In the genomic region with DNA sequence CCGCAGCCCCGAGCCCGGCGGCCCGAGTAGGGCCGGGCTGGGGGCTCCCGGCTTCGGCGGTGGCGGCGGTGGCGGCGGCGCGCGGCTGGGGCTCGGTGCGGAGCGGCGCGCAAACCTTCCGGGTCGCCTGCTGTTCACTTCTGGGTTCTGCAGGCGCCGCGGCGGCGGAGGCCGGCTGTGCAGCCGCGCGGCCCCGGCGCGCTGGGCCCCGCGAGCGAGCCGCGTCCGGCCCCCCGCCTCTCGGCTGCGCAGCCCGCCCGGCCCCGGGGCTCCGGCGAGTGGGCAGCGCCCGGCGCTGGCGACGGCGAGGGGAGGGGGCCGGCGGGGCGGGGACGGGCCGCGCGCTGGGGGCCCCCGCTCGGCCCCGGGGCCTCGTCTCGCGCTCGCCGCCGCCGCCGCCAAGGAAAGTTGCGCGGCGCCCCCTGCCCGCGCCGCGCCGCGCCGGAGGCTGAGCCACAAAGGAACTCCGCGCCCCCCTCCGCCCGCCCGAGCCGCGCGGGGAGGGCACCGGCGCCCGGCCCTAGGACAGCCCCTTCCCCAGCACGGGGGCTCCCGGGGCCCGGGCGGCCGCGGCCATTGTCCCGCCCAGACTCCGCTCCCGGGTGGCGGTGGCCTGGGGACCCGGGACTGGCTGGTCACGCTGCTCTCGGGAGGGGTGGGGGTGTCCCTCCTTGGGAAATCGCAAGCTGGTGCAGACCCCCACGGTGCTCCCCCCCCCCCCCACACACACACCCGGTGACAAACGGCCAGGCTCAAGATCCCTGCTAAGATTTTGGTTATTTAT, we compare ENCODE assay signal across 8 mouse cellular contexts. TPM values are rescaled to one million over a fixed set of nuclear protein-coding genes. Genes with fewer than 3 reads are reported as not detected.
DNase-seq lines count a peak whose midpoint lies in the region; ATAC-seq and TF ChIP-seq lines count a peak whose summit lies in the region.

A gene (minus strand): TSS at position 3 of the 784 bp plus-strand sequence.

- H3K4me3 ChIP-seq in brown adipose tissue, adult 24 weeks (ENCODE audit: insufficient read depth, low read depth, low read length) = peak within 1 kb of the TSS; percentile 91
- H3K4me3 ChIP-seq in forebrain, postnatal 0 days (ENCODE audit: low read depth, low read length) = peak within 1 kb of the TSS; percentile 91
- H3K4me3 ChIP-seq in hindbrain, embryonic 15.5 days = peak within 1 kb of the TSS; percentile 78
- H3K4me3 ChIP-seq in limb, embryonic 14.5 days (replicated peaks; ENCODE audit: low read length) = peak within 1 kb of the TSS; percentile 64
- peak within 1 kb of the TSS; percentile 72 for H3K4me3 ChIP-seq in midbrain, postnatal 0 days (ENCODE audit: low read depth, low read length)

- H3K9ac ChIP-seq in forebrain, postnatal 0 days = peak within 1 kb of the TSS; percentile 81
- peak within 1 kb of the TSS; percentile 91 for H3K9ac ChIP-seq in hindbrain, embryonic 15.5 days
- peak within 1 kb of the TSS; percentile 98 for H3K9ac ChIP-seq in limb, embryonic 14.5 days (ENCODE audit: low read depth, low read length, severe bottlenecking)
- H3K9ac ChIP-seq in midbrain, postnatal 0 days (replicated peaks; ENCODE audit: low read length, poor library complexity, severe bottlenecking) = peak within 1 kb of the TSS; percentile 95

- H3K36me3 ChIP-seq in forebrain, postnatal 0 days (ENCODE audit: insufficient read depth) = no peaks in the 10 kb centered on the region
- H3K36me3 ChIP-seq in hindbrain, embryonic 15.5 days = no peaks in the 10 kb centered on the region
- peaks cover 7% of the 10 kb centered on the region; the same call in 1 of the 2 replicates for H3K36me3 ChIP-seq in limb, embryonic 14.5 days (ENCODE audit: control insufficient read depth, insufficient read depth, low read length)
- no peaks in the 10 kb centered on the region for H3K36me3 ChIP-seq in midbrain, postnatal 0 days (ENCODE audit: insufficient read depth, low read length)

- peak within 1 kb of the TSS; percentile 94 for H3K4me2 ChIP-seq in forebrain, postnatal 0 days (ENCODE audit: low read depth)
- peak within 1 kb of the TSS; percentile 90 for H3K4me2 ChIP-seq in hindbrain, embryonic 15.5 days
- H3K4me2 ChIP-seq in limb, embryonic 14.5 days (replicated peaks; ENCODE audit: low read depth, low read length, severe bottlenecking) = peak within 1 kb of the TSS; percentile 74
- H3K4me2 ChIP-seq in midbrain, postnatal 0 days (ENCODE audit: low read depth, low read length, poor library complexity, severe bottlenecking) = peak within 1 kb of the TSS; percentile 97

- no peak for TF ChIP-seq CTCF in forebrain, postnatal 0 days (IDR thresholded peaks at IDR 0.05; ENCODE audit: low read depth)
- no peak for TF ChIP-seq CTCF in midbrain, postnatal 0 days (IDR thresholded peaks at IDR 0.05)

- WGBS in forebrain, postnatal 0 days = under 1% methylated on average over 43 of the region's 111 CpGs
- WGBS in hindbrain, embryonic 15.5 days = 0% methylated on average over 47 of the region's 111 CpGs
- under 1% methylated on average over 16 of the region's 111 CpGs for WGBS in limb, embryonic 14.5 days
- 1% methylated on average over 41 of the region's 111 CpGs for WGBS in midbrain, postnatal 0 days

- no peaks in the 10 kb centered on the region for H3K9me3 ChIP-seq in forebrain, postnatal 0 days (ENCODE audit: low read length)
- no peaks in the 10 kb centered on the region for H3K9me3 ChIP-seq in hindbrain, embryonic 15.5 days
- no peaks in the 10 kb centered on the region for H3K9me3 ChIP-seq in limb, embryonic 14.5 days (ENCODE audit: control insufficient read depth, low read length)
- no peaks in the 10 kb centered on the region for H3K9me3 ChIP-seq in midbrain, postnatal 0 days (ENCODE audit: low read length)

- no peak for TF ChIP-seq POLR2A in limb, embryonic 14.5 days (IDR thresholded peaks at IDR 0.05; ENCODE audit: borderline replicate concordance, extremely low read depth, insufficient read depth, insufficient read length)

- peak; percentile 76 for ATAC-seq in forebrain, postnatal 0 days
- ATAC-seq in hindbrain, embryonic 15.5 days (ENCODE audit: low FRiP score, low read depth) = peak; percentile 57
- peak; percentile 61 for ATAC-seq in limb, embryonic 14.5 days (ENCODE audit: low FRiP score, low read depth)
- peak; percentile 55 for ATAC-seq in midbrain, postnatal 0 days (ENCODE audit: low FRiP score)

- DNase-seq in layer of hippocampus, adult 8-10 months (ENCODE audit: low spot score in 2 of 2) = no peak
- no peak for DNase-seq in layer of hippocampus, adult 9-10 months (ENCODE audit: low spot score)
- peak; percentile 70 for DNase-seq in forebrain, postnatal 0 days
- DNase-seq in limb, embryonic 14.5 days (ENCODE audit: low spot score) = peak; percentile 32
- DNase-seq in midbrain, postnatal 0 days (ENCODE audit: low spot score) = peak; percentile 58
- DNase-seq in testis, postnatal 10 days (ENCODE audit: low spot score) = peak; percentile 73

- H3K27ac ChIP-seq in brown adipose tissue, adult 24 weeks (replicated peaks; ENCODE audit: low read depth, low read length) = peak within 1 kb of the TSS; percentile 52; the same call in 1 of the 2 replicates
- H3K27ac ChIP-seq in forebrain, postnatal 0 days (ENCODE audit: low read depth, low read length) = peak within 1 kb of the TSS; percentile 97
- H3K27ac ChIP-seq in hindbrain, embryonic 15.5 days (replicated peaks) = peak within 1 kb of the TSS; percentile 95
- H3K27ac ChIP-seq in limb, embryonic 14.5 days (replicated peaks; ENCODE audit: low read depth, low read length) = peak within 1 kb of the TSS; percentile 98
- H3K27ac ChIP-seq in midbrain, postnatal 0 days (ENCODE audit: low read depth, low read length) = peak within 1 kb of the TSS; percentile 85

- peaks cover 10% of the 10 kb centered on the region for H3K4me1 ChIP-seq in brown adipose tissue, adult 24 weeks (ENCODE audit: control insufficient read depth, insufficient read depth, insufficient read length, low read length)
- H3K4me1 ChIP-seq in forebrain, postnatal 0 days (ENCODE audit: insufficient read depth) = peaks cover 17% of the 10 kb centered on the region
- peaks cover 47% of the 10 kb centered on the region for H3K4me1 ChIP-seq in hindbrain, embryonic 15.5 days (replicated peaks)
- H3K4me1 ChIP-seq in limb, embryonic 14.5 days (ENCODE audit: control insufficient read depth, insufficient read depth, low read length) = peaks cover 35% of the 10 kb centered on the region
- peaks cover 20% of the 10 kb centered on the region for H3K4me1 ChIP-seq in midbrain, postnatal 0 days (ENCODE audit: insufficient read depth, low read length)

- H3K27me3 ChIP-seq in forebrain, postnatal 0 days (ENCODE audit: insufficient read depth, low read length) = no peaks in the 10 kb centered on the region
- H3K27me3 ChIP-seq in hindbrain, embryonic 15.5 days = no peaks in the 10 kb centered on the region
- no peaks in the 10 kb centered on the region for H3K27me3 ChIP-seq in limb, embryonic 14.5 days (ENCODE audit: control insufficient read depth, insufficient read depth, low read length)
- H3K27me3 ChIP-seq in midbrain, postnatal 0 days (ENCODE audit: insufficient read depth, low read length) = no peaks in the 10 kb centered on the region

RNA-seq across cellular contexts. Expression of the gene that starts here (rescaled TPM):
- total RNA-seq in layer of hippocampus, adult 8-10 months (2022) = 10 to 100 TPM; 22.1 to 28.3 (median 25.5) TPM
- polyA plus RNA-seq in brown adipose tissue, adult 24 weeks (2012; ENCODE audit: insufficient read depth, insufficient read length, missing spikeins) = 6.6 and 8.2 TPM in 2 replicates
- 23.2 and 26.9 TPM in 2 replicates for total RNA-seq in forebrain, postnatal 0 days (2014; rRNA removed)
- 26.6 and 29.8 TPM in 2 replicates for polyA plus RNA-seq in forebrain, postnatal 0 days (2015; fragmentation: Nextera tagmentation; extraction: Ambion mirVana)
- polyA plus RNA-seq in hindbrain, embryonic 15.5 days (2015; fragmentation: Nextera tagmentation; extraction: Ambion mirVana) = 33.6 and 36.7 TPM in 2 replicates
- 87.2 and 131 TPM in 2 replicates for polyA plus RNA-seq in limb, embryonic 14.5 days (2012; rRNA removed)
- polyA plus RNA-seq in limb, embryonic 14.5 days (2014; fragmentation: Nextera tagmentation; extraction: Ambion mirVana) = 38.7 and 47.4 TPM in 2 replicates
- total RNA-seq in midbrain, postnatal 0 days (2014; rRNA removed) = 26.7 and 33.3 TPM in 2 replicates
- polyA plus RNA-seq in midbrain, postnatal 0 days (2015; fragmentation: Nextera tagmentation; extraction: Ambion mirVana) = 24.8 and 27.0 TPM in 2 replicates

Comparison
In these comparisons a context has a peak if more than half of its experiments do, and no peak if none do; other contexts are left out.
1. DNase-seq: peak in forebrain, postnatal 0 days (single experiment), limb, embryonic 14.5 days (single experiment), midbrain, postnatal 0 days (single experiment) and testis, postnatal 10 days (single experiment); none in layer of hippocampus, adult 8-10 months (0 of 2) and layer of hippocampus, adult 9-10 months (single experiment).
2. Peak in every context shown above with its lines, with median percentiles within 50 percentile points of each other: H3K27ac ChIP-seq, H3K4me3 ChIP-seq, ATAC-seq, H3K4me2 ChIP-seq and H3K9ac ChIP-seq.